Mouse (Mus musculus) R1 (cell line): Measurements from ENCODE around the gene Myo18b.
A peak's percentile ranks its signal among the peaks of the same experiment; 100 is the strongest.

Experiments
- DNase-seq: peaks from one replicate; pipeline ENCODE4 v3.0.0-alpha.2; 2018; ENCODE audit warnings: low read depth, low spot score

Myo18b gene

GRCm38 (mm10) chr5:112748001-112748719, 148.0 kb downstream of the Myo18b start:
- no peak for DNase-seq

- DNase-seq: no peak
Measured at GRCm38 (mm10) chr5:112747306-112747930, 148.7 kb downstream of the Myo18b start.

- DNase-seq: no peak
Measured at GRCm38 (mm10) chr5:112745176-112745575, 151.0 kb downstream of the Myo18b start.

GRCm38 (mm10) chr5:112744571-112744970, 151.6 kb downstream of the Myo18b start:
- DNase-seq: no peak

GRCm38 (mm10) chr5:112743121-112743520, 153.0 kb downstream of the Myo18b start:
- no peak for DNase-seq

GRCm38 (mm10) chr5:112740651-112741050, 155.5 kb downstream of the Myo18b start:
- peak; percentile 59 for DNase-seq

GRCm38 (mm10) chr5:112735040-112735439, 161.1 kb downstream of the Myo18b start:
- no peak for DNase-seq

- no peak for DNase-seq
Measured at GRCm38 (mm10) chr5:112730604-112731003, 165.6 kb downstream of the Myo18b start.

- DNase-seq: no peak
Measured at GRCm38 (mm10) chr5:112728432-112728831, 167.7 kb downstream of the Myo18b start.

- DNase-seq: peak; percentile 89
Measured at GRCm38 (mm10) chr5:112718655-112719306, 177.4 kb downstream of the Myo18b start.

GRCm38 (mm10) chr5:112714679-112715446, 181.3 kb downstream of the Myo18b start:
- no peak for DNase-seq

GRCm38 (mm10) chr5:112709831-112710230, 186.3 kb downstream of the Myo18b start:
- peak; percentile 69 for DNase-seq

GRCm38 (mm10) chr5:112708441-112708840, 187.7 kb downstream of the Myo18b start:
- no peak for DNase-seq

GRCm38 (mm10) chr5:112707478-112707877, 188.7 kb downstream of the Myo18b start:
- no peak for DNase-seq

GRCm38 (mm10) chr5:112700794-112701193, 195.4 kb downstream of the Myo18b start:
- no peak for DNase-seq

- no peak for DNase-seq
Measured at GRCm38 (mm10) chr5:112696683-112697082, 199.5 kb downstream of the Myo18b start.

GRCm38 (mm10) chr5:112695254-112695711, 200.9 kb downstream of the Myo18b start:
- DNase-seq: no peak

- DNase-seq: no peak
Measured at GRCm38 (mm10) chr5:112693286-112693849, 202.8 kb downstream of the Myo18b start.

- DNase-seq: peak; percentile 79
Measured at GRCm38 (mm10) chr5:112687100-112687818, 208.9 kb downstream of the Myo18b start.

- peak; percentile 89 for DNase-seq
Measured at GRCm38 (mm10) chr5:112686309-112687099, 209.7 kb downstream of the Myo18b start.
